Mouse (Mus musculus) liver, adult 2 months (tissue): ENCODE results near the gene Cdc42ep4.

Experiments
- CTCF ChIP-seq: fragments of 200-500 bp; IDR thresholded peaks from 2 replicates; pipeline ENCODE4 v1.5.1; 2011; ENCODE audit warnings: low read depth, low read length, control low read depth
- POLR2A ChIP-seq: fragments of 200-500 bp; IDR thresholded peaks from 2 replicates; pipeline ENCODE4 v1.6.1; 2011; ENCODE audit warnings: low read length, control low read depth; ENCODE audit not compliant: insufficient read depth; ENCODE audit errors: extremely low read depth

GRCm38 (mm10) chr11:113691851-113692250 lies 59.8 kb downstream of the Cdc42ep4 start:
- TF ChIP-seq CTCF: no peak
- no peak for TF ChIP-seq POLR2A
